Mouse (Mus musculus) C2C12 (cell line): ENCODE results near the gene Btbd18. TPM values are rescaled to one million over a fixed set of nuclear protein-coding genes. Genes with fewer than 3 reads are reported as not detected.

ENCODE experiments used
- H3K27me3 ChIP-seq: one replicate; pipeline ENCODE4 v1.6.1; 2011; ENCODE audit not compliant: control insufficient read depth, insufficient read depth, insufficient read length
- H3K36me3 ChIP-seq: one replicate; pipeline ENCODE4 v1.6.1; 2011; ENCODE audit not compliant: control insufficient read depth, insufficient read depth
- H3K4me3 ChIP-seq: one replicate; pipeline ENCODE4 v1.5.1; 2011; ENCODE audit warnings: mild to moderate bottlenecking, control low read depth; ENCODE audit not compliant: poor library complexity, insufficient read depth, severe bottlenecking
- H3K79me2 ChIP-seq: one replicate; pipeline ENCODE4 v1.6.1; 2011; ENCODE audit not compliant: control insufficient read depth, insufficient read depth
- H3K79me3 ChIP-seq: one replicate; pipeline ENCODE4 v1.6.1; 2011; ENCODE audit warnings: low read depth, control low read depth
- H3ac ChIP-seq: one replicate; pipeline ENCODE3; 2011; ENCODE audit warnings: low read depth; ENCODE audit not compliant: control insufficient read depth, insufficient read length
- CEBPB ChIP-seq: IDR thresholded peaks from one replicate; pipeline ENCODE4 v1.6.1; 2011; ENCODE audit warnings: low read depth, mild to moderate bottlenecking, control low read depth, moderate library complexity
- CTCF ChIP-seq: IDR thresholded peaks from one replicate; pipeline ENCODE4 v1.5.1; 2011; ENCODE audit not compliant: control insufficient read depth, insufficient read depth, insufficient read length
- FOSL1 ChIP-seq: IDR thresholded peaks from one replicate; pipeline ENCODE4 v1.8.0; 2011; ENCODE audit warnings: mild to moderate bottlenecking, low read length; ENCODE audit not compliant: poor library complexity, insufficient read depth, severe bottlenecking
- MAX ChIP-seq: IDR thresholded peaks from one replicate; pipeline ENCODE4 v1.6.1; 2011; ENCODE audit warnings: mild to moderate bottlenecking, control low read depth
- MYOD1 ChIP-seq: IDR thresholded peaks from one replicate; pipeline ENCODE4 v1.6.1; 2011; ENCODE audit warnings: low read depth; ENCODE audit not compliant: control insufficient read depth, insufficient read length
- MYOG ChIP-seq: IDR thresholded peaks from one replicate; pipeline ENCODE4 v1.6.1; 2011; ENCODE audit not compliant: control insufficient read depth, insufficient read length; ENCODE audit errors: extremely low read depth
- USF1 ChIP-seq: IDR thresholded peaks from one replicate; pipeline ENCODE4 v1.6.1; 2011; ENCODE audit warnings: low read depth, mild to moderate bottlenecking, control low read depth, moderate library complexity
- polyA plus RNA-seq: library from polyadenylated mRNA; unstranded; fragments of >200 nt; fragmentation: generic; extraction: Trizol; gene quantifications from one replicate; pipeline ENCODE4 v1.2.1, GENCODE M21; 2012; ENCODE audit warnings: missing spikeins

The Btbd18 gene
- polyA plus RNA-seq, 1 experiment, result 0.08 TPM

DNA sequence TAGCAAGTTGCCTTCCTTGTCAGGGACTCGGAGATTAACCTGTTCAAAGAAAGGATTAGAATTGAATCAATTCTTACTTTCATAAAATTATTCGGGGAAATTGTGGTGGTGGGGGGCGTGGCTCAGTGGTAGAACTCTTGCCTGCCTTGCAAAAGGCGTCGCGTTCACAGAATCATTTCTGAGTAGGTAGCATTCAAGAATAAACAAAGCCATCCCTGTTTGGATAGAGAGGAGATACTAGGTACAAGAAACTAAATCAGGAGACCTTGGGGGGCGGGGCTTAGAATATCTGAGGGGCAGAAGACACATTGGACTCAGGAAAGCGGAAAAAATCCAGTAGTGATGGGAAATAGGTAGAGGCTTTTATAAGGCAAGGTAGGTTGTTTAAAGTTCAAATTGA lies 20.1 kb downstream of the Btbd18 start, which contains the start of gene Tmx2:
Gene Tmx2, minus strand, starts transcription at position 125 of the 400 bp plus-strand sequence.
- Histone ChIP-seq H3K27me3 (no peaks in the 10 kb centered on the region), H3K79me3 (peaks cover 25% of the 10 kb centered on the region), H3ac (peak within 1 kb of the TSS; percentile 79), H3K4me3 (peak within 1 kb of the TSS; percentile 98), H3K36me3 (peaks cover 27% of the 10 kb centered on the region), H3K79me2 (peaks cover 47% of the 10 kb centered on the region)
- no peak for TF ChIP-seq MYOD1
- TF ChIP-seq USF1, result no peak
- no peak for TF ChIP-seq MAX
- no peak for TF ChIP-seq MYOG
- no peak for TF ChIP-seq CEBPB
- TF ChIP-seq CTCF, result no peak
- TF ChIP-seq FOSL1, result no peak

DNA sequence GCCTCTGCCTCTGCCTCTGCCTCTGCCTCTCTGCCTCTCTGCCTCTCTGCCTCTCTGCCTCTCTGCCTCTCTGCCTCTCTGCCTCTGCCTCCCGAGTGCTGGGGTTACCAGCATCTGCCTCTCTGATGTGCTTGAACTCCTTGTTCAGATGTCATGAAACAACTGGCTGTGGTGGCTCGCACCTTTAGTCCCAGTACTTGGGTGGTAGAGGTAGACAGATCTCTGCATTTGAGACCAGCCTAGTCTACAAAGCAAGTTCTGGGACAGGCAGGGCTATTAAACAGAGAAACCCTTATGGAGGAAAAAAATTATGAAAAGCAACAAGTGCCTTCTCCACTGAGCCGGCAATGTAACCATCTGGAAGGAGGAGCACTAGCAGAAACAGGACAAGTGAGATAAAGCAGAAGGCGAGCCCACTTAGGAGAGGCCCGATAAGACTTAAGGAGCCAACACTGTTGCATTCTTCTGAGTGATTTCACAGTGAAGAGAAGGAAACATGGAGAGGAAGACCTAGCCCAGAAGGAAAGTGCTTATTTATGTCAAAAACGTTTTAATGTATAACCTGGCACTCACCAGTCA lies 23.8 kb downstream of the Btbd18 start:
- Histone ChIP-seq H3ac (no peak overlapping the region), H3K79me3 (peaks cover 15% of the 10 kb centered on the region), H3K79me2 (peaks cover 31% of the 10 kb centered on the region), H3K27me3 (no peaks in the 10 kb centered on the region), H3K4me3 (no peak overlapping the region), H3K36me3 (peaks cover 35% of the 10 kb centered on the region)
- no peak for TF ChIP-seq MAX
- no peak for TF ChIP-seq USF1
- TF ChIP-seq MYOG, result no peak
- no peak for TF ChIP-seq FOSL1
- TF ChIP-seq CEBPB, result no peak
- TF ChIP-seq CTCF, result no peak
- no peak for TF ChIP-seq MYOD1

DNA sequence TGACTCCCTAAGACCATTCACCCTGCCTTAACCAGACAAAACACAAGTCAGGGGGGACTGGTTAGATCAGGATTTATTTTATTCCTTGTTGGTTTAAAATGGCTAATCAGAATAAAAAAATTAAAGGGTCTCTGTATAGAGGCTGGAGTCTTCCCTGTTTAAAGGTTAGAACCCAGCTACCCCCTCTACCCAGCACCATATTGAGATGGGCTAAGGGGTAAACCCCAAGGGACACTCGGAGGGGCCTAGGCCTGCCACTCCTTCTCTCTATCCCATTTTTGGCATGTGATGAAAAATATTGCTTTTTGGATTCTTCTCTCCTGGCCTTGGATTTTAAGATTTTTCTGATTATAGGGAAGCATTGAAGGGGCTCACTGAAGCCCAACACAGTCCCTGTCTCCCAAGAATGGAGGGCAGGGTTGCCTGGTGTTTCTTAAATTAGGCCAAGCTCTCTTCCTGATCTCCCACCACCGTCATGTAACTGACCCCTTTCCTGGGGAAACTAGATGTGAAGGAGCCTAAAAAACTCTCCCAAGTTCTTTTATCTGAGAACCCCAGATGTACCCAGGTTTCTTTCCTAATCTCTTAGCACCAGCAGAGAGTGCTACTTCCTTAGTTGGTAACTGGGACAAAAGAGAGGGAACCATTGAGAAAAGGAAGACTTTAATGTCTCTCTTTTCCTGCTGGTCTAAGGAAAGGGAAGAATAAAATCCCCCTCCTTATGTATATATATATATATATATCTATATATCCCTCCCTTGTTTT lies 29.4 kb downstream of the Btbd18 start:
- Histone ChIP-seq H3K79me3 (no peaks in the 10 kb centered on the region), H3K27me3 (no peaks in the 10 kb centered on the region), H3ac (no peak overlapping the region), H3K79me2 (no peaks in the 10 kb centered on the region), H3K36me3 (peaks cover 81% of the 10 kb centered on the region), H3K4me3 (no peak overlapping the region)
- TF ChIP-seq USF1 (no peak), CEBPB (no peak), CTCF (no peak), FOSL1 (no peak), MYOG (no peak), MAX (no peak), MYOD1 (no peak)

DNA sequence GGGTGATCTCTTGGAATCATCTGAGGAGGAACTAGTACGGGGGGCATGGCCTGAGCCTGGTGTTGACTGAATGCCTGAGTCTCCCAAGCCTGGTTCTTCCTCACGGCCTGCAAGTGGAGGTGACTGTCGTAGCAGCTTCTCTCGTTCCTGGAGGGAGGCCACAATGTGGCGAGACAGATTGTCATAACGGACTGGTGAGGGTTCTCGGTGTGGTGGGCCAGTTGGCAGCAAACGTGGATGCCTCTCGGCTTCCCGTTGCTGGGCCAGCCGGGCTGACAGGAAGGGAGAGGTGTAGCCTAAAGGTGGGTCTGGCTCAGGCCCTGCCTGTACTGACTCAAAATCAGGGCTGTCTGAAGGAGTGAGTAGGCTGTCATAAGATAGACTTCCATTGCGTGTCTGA lies 31.2 kb downstream of the Btbd18 start:
- H3K79me3 ChIP-seq, result no peaks in the 10 kb centered on the region
- H3K27me3 ChIP-seq, result no peaks in the 10 kb centered on the region

DNA sequence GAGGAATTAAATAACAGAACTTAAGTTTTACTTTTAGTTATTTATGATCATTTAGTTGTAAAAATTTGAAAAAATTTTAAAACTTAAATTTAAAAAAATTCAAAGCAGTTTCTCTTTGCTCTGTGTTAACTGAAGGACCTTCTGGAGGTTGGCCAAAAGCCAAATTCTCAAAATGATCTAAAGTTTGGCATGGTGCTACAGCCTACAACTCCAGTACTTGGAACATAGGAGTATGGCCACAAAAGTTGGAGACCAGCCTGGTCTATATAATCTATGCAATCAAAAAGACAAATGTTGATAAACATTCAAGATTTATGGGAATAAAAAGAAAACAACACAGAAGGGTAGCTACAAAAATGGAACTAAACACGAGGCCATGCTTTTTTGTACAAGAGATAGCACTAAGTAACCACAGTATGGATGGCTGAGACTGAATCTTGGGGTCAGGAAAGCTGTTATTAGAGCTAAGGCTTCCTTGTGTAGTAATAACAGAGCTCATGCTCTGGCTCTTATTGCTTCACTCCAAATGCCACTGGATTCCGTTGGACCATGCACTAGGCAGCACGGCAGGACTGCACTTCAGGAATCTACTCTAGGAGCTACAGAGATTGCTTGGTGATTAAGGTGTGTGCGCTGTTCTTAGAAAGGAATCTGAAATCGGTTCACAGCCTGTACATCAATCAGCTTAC lies 36.3 kb downstream of the Btbd18 start:
- Histone ChIP-seq H3ac (no peak overlapping the region), H3K79me2 (no peaks in the 10 kb centered on the region), H3K36me3 (peaks cover 83% of the 10 kb centered on the region), H3K27me3 (no peaks in the 10 kb centered on the region), H3K4me3 (no peak overlapping the region), H3K79me3 (no peaks in the 10 kb centered on the region)
- TF ChIP-seq MAX, result no peak
- no peak for TF ChIP-seq CEBPB
- TF ChIP-seq FOSL1, result no peak

More for the DNA sequence above, 31.2 kb downstream of the Btbd18 start:
- H3ac ChIP-seq, result no peak overlapping the region
- H3K36me3 ChIP-seq, result peaks cover 95% of the 10 kb centered on the region
- no peak overlapping the region for H3K4me3 ChIP-seq
- H3K79me2 ChIP-seq, result no peaks in the 10 kb centered on the region
- TF ChIP-seq CEBPB, result no peak

DNA sequence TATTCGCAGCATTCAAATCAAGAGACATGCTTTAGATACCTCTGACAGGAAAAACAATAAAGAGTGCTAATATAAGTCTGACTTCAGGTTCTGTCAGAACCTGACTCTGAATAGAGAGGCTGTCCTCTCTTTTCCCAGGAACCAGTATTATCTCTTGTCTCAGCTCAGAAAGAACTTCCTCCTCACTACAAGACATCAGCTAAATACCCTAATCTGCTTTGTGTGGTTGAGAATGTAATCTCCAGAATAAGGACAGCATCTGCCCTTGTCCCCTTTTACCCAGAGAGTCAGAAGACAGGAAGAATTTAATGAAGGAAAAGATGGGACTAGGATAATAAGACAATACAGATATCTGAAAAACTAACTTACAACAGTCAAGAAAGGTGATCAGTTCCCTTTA lies 44.6 kb downstream of the Btbd18 start:
- Histone ChIP-seq H3K79me2 (peaks cover 64% of the 10 kb centered on the region), H3K36me3 (peaks cover 60% of the 10 kb centered on the region), H3K4me3 (no peak overlapping the region), H3ac (no peak overlapping the region), H3K79me3 (peaks cover 33% of the 10 kb centered on the region), H3K27me3 (no peaks in the 10 kb centered on the region)
- TF ChIP-seq FOSL1, result no peak
